Mouse (Mus musculus) thymus, postnatal 4 days (tissue): ENCODE measurements around the gene Gm20388.

Experiments used
- DNase-seq: peaks from one replicate; pipeline ENCODE4 v3.0.0; 2021

The Gm20388 gene

DNA sequence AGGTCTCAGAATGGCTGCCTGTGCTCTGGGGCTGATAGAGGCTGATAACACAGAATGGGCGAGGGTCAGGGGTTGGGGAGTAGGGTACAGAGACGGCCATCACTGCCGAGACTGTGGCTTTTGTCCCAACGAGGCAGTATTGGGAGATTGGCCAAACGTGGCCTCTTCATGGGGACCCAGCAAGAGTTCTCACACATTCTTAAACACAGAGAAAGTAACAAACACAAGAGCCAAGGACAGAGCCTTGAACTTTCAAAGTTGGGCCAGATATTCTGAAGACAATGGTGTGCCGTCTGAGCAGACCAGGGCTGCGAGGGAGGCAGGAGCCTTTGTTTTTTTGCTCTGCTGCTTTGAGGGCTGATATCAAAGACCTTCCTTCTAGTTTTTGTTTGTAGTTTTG is 2001.3 kb downstream of the Gm20388 start:
- DNase-seq = no peak

DNA sequence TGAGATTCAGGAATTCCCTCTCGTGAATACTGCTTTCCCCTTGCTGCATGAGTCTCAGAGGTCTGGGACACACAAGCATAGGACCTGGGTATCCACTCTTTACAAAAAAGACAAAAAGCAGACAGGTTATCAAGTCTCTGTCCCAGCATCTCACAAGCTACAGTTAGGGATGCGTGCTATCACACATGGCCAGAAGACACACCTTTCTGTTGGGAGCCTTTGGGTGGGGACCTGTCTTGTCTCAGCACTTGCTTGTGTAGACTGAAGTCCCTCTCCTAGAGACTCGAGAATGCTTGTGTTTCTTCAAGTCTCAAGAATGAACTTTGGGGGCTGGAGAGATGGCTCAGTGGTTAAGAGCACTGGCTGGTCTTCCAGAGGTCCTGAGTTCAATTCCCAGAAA is 2002.2 kb downstream of the Gm20388 start:
- DNase-seq = no peak

DNA sequence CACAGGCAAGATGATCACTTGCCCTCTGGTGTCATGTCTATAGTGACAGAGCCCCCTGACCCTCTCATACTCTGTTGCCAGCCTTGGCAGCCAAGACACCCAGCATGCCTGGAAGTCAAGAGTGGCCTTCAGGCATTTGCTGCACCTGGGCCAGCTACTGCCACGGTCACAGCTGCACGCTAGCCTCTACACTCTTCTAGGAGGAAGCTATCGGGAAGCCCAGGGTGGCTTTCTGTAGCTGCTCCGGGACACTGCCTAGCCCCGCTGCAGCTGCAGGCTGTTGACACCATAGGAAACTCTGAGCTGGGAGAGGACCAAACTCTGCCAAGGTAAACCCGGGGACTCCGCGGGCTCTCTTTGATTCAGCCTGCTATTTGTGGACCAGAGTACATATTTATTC is 2002.7 kb downstream of the Gm20388 start:
- no peak for DNase-seq

DNA sequence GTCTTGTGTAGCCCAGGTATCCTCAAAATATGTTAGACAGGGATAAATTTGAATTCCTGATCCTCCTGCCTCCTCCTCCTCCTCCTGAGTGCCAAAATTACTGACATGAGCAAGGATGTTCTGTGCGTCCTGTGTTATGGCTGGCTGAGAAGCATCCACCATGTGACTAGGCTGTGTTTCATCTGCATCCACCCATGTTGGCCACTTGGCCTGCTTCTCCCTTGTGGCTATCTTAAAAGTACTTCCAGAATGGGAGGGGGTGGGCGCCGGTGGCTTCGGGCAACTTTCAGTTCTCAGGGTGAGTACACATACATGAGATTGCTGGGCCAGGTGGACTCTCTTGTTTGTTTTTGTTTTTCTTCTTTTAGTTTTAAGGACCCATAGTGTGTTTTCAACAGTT is 2008.5 kb downstream of the Gm20388 start:
- DNase-seq = no peak

DNA sequence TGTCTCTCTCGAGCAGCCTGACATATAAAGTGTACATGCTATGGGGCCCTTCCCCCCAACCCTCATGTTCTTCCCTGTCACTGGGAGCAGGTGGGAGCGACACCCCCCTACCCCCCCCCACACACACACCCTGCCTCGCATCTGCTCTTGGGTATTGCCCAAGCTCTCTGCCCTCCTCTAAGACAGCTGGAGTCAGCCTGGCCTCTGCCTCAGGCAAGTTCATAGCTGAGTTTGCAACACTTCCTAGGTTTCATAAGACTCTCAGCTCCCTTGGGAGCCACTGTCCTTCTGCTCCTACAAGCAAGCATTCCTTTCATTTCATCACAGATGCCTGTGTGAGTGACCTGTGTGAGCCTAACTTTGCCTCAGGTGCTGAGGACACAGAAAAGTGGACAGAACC is 2009.1 kb downstream of the Gm20388 start:
- no peak for DNase-seq

DNA sequence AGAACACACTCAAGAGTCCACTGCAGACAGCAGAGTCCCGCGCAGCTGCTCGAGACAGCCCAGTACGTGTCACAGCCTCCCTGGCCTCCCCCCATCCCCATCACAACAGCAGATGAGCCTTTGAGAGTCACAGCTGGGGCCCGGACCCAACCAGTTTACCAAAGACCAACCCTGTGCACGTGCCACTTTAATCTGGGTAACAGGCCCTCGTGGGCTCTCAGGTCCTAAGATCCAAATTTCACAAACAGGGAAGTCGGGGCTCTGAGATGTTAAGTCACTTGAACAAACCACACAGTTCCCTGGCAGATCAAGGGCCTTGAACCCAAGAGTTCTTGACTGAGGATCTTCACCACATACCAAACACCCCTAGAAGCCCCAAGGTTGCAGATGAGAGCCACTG is 2010.9 kb downstream of the Gm20388 start:
- DNase-seq = no peak

DNA sequence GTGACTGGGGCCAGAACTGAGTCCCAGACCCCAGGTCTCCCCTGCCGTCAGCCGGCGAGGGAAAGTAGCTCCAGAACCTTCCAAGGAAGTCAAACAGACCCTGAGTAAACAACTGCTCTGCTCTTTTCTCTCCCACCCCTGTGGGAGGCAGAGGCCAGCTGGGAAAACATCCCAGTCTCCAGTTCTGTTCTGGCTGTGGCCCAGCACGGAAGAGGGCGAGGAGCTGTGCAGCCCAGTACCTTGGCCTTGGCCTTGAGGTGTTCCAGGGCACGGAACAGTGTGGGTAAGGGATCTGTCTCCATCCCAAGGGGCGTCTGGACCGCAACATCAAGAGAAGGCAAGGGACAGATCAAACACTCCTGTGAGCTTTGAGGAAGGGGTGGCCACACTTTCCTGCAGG is 2011.5 kb downstream of the Gm20388 start:
- DNase-seq = no peak

DNA sequence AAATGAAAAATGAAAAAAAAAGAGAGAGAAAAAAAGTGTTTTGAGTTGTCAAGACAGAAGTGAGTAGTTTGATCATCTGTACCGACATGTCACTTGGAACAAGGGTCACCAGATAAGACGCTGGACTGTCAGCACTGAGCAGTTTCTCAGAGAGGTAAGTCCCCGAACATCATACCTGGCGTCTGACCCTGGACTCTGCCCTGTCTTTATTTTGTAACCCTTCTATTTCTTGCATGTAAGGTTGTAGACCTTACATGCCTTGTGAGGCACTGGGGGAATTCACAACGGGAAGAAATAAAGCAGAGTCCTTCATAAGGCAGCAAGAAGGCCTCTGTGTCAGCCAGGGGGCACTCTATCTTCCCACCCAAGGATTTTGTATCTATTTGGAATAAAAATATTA is 2014.0 kb downstream of the Gm20388 start:
- no peak for DNase-seq

DNA sequence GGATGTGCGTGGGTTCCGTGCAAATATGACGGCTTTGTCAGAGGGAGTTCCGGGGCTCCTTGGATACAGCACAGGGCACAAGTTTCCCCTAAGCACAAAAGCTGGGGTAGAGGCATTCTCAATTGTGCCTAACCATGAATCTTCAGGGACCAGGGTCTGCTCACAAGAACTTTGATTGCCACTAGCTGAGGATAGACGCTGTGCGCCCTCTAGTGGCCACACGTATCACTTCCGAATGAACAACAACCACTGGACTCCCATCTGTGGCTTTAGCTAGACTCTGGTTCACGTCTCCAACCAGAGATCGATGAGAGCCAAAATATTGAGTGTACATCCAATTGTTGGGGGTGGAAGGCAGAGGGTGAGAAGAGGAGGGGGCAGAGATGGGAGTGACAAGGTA is 2015.0 kb downstream of the Gm20388 start:
- DNase-seq = peak; percentile 87

DNA sequence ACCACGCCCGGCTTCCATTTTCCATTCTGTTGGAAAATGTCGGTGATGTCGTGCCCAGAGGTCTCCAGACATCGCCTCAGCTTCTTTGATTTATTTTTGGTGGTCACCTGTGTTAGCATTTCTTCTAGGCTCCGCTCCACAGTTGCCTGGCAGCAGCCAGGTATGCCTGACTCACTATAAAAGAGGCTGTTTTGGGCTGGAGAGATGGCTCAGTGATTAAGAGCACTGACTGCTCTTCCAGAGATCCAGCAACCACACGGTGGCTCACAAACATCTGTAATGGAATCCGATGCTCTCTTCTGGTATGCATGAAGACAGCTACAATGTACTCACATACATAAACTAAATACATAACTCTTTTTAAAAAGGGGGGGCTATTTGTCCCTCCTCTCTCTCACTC is 2015.6 kb downstream of the Gm20388 start:
- no peak for DNase-seq

DNA sequence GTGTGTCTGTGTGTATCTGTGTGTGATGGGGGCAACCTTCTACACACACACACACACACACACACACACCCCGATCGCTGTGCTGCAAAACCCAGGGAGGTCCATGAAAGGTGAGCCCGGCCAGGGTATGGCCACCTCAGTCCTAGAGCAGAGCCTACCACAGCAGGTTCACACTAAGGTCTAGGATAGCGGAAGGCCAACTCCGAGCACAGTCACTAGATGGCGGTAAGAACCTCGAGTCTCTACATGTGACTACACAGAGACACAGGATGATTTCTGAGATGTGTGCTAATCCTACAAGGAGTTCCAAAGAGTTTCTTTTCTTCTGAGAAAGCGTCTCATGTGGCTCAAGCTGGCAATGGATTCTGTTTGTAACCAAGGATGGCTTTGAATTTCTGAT is 2016.7 kb downstream of the Gm20388 start:
- DNase-seq = peak; percentile 74

DNA sequence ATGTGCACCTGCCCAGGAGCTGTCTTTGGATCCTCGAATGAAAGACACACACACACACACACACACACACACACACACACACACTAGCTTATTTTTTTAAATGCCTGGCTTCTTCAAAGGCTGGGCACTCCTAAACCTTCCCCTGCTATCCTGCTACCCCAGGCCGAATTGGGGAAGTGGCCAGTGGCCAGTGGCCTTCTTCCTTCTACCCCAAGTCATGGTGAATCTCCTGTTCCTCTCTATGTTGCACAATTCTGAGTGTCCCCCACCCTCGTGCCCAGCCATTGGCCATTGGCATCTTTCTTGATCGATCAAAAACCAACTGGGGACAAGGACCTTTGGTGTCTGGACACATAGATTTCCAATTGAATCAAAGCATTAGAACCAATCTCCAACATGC is 2019.4 kb downstream of the Gm20388 start:
- DNase-seq = no peak

DNA sequence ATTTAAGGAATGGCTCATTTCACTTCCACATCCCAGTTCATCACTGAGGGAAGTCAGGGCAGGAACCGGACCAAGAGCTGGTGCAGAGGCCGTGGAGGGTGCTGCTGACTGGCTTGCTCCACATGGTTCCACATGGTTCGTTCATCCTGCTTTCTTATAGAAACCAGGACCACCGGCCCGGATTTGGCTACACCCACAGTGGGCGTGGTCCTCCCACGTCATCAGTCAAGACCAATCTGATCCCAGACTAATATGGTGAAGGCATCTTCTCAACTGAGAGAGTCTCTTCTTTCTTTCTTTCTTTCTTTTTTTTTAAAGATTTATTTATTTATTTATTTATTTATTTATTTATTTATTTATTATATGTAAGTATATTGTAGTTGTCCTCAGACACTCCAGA is 2020.9 kb downstream of the Gm20388 start:
- DNase-seq = no peak

DNA sequence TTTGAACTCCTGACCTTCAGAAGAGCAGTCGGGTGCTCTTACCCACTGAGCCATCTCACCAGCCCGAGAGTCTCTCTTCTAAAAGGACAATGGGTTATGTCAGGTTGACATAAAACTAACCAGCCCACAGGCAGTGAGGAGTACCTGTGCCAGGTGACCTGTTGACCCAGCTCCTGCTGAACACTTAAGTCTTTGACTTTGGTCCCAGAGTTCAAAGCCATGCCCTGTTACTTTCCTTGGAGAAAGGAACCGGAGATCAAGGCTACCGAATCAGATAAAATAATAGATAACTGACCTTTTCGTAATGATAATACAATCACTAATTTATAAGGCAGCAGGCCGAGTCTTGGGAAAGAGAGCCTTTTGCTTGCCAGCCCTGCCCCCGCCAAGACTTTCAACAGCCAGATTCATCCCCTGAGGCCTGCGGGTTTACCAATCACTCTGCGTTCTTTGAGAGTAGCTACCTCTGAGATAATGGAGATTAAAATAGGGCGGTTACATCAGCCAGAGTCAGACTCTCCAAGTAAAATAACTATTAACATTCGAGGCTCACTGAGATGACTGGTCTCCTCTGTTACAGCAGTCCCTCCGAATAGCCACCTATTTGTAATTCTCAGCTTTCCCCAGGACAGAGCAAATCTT is 2021.5 kb downstream of the Gm20388 start:
- DNase-seq = no peak

DNA sequence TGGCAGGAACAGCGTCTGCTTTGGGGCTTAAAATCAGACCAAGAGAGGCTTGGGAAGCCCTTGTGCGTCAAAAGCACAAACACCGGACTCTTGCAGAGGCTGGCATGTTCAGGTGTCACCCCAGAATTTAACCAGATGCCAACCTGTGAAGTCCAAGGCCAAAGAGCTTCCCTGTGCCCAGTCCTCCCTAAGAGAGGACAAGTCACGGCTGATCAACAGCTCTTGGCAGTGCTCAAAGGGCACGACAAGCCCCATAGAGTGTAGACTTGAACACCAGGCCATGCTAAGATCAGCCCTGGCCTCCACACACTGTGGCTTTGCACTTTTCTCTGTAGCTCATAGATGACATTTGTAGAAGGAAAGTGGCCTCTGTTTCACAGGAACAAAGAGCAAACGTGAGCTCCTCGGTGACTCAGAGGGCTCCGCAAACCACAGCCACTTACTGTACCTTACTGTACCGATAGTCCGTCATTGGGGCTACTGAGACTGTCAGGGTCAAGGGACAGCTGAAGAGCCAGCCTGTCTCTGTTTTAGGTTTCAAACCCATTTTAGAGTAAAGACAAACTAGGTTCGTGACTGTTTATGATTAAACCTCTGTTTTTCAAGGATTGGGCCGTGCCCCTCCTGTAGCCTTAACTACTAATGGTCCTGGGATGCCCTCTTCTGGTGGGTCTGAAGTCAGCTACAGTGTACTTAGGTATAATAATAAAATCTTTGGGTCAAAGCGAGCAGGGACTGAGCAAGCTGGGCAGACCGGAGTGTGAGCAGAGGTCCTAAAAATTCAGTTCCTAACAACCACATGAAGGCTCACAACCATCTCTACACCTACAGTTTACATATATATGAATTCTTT is 2022.3 kb downstream of the Gm20388 start:
- no peak for DNase-seq

DNA sequence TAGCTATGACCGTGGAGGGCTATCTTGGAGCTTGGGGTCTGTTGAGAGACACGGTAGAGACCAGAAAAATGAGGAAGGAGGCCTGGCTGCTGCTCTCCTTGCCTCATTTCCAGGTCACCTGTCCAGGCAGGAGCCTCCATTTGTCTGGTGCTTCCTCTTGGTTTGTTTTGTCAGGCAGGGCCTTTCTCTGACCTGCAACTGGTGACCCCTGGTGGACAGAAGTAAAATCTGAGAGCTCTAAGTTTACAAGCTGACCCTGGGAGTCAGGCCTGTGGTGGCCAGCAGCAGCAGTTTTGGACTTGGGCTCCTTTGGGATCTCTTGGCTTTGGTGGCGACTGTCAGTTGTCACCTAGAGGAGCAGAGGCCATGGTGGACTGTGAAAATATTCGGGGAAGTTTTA is 2023.9 kb downstream of the Gm20388 start:
- DNase-seq = peak; percentile 32

DNA sequence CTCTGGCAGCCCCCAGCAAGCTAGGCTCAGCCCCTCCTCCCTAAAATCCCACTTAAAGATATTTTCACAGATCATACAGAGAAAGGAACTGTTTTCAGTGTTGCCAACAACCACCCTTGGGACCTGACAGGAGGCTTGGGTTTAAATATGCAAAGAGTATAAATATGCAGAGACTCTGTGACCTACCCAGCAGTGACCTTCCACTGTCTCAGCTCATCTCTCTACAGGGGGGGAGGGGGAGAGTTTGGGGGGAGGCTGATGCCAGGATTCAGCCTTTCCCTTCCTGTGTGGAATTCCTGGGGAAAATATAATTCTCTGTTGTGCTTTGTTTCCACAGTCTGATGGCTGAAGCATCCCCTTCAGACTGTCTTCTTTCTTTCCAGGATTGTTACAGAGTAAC is 2024.3 kb downstream of the Gm20388 start:
- no peak for DNase-seq

DNA sequence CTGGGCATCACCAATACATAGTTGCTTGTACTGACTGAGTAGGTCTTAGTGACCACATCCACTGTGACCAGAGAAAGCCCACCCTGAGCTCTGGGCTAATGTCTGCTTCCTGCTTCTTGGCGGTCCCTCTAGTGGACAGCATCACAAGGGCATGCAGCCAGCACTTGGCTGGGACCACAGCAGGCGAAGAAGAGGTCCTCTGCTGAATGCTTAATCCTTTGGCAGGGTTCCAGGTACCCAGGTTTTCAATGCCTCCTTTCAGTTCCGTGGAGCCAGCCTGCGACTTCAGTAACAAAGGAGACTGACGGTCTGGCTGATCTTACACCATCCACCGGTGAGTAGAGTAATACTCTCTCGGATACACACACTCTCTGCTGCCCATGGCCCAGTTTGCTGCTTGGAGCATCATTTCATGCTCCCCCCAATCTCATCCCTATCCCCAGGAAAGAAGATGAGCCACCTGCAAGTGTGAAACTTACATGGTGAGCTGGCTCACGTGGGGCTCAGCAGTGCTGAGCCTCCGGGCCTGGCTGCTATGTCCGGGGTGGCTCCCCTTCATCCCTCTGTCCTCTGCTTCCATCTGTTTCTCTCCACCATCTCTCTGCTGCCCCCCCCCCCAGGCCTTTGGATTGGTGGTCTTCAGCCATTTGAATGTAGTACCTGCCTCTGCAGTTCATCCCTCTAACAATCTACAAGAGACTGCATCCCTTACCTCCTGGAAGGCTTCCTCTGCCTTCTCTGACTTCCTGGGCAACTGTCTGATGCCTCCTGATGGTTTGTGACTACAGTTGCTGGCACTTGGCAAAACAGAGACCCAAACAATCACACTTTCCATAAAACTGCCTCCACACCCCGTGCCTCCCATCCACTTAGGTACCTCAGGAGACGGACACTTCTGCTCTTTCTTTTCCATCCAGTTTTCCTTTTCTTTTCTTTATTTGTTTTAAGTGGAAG is 2025.0 kb downstream of the Gm20388 start:
- no peak for DNase-seq

DNA sequence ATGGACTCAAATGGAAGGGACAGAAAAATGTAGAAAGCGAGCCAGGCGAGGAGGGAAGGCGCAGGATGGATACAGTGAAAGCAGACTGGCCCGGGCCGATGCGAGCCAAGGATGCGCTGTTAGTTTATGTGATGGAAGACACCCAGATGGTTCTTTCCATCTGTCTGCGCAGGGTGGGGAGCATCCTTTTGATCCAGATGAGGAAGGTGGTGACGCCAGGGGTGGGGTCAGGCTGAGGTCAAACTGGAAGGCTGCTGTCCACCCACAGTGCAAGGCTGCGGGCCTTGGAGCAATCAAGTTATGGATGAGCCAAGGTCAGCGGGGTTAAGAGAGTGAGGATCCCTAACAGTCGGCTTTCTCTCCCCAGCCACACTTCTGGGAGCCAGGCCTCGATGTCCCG is 2025.8 kb downstream of the Gm20388 start:
- no peak for DNase-seq

DNA sequence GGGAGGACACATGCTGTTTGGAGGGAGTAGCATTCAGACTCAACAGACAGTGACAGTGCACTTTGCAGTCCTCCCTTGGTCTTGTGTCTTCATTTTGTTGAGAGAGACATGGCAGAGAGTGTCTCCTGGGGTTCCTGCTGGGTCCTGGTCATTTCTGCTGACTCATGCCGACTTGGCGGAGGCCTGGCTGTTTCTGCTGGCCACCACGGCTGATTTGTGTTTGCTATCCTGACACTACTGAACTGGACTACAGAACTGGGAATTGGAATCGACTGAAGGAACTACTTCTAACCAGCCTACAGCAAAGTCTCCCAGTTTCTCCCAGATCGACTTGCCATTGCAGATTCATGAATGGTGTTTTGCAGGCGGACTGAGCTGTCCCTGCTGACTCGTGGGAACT is 2028.1 kb downstream of the Gm20388 start:
- no peak for DNase-seq

DNA sequence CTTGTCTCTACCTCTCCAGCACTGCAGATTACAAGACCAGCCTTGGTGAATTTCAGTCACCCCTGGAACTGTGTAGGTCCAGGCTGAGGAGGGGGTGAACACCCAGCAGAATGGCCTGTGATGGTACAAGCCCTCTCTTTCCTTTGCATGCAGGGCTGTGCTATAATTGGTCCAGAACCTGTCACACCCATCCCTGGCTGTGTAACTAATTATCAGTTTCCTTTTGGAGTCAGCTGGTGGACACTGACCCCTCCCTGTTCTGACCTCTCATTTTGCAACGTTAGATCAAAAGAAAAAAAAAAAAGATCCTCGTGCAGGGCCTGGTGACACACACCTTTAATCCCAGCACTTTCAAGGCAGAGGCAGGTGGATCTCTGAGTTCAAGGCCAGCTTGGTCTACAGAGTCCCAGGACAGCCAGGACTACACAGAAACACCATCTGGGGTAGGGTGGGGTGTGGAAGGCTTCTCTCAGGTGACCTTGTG is 2032.5 kb downstream of the Gm20388 start:
- DNase-seq = no peak

DNA sequence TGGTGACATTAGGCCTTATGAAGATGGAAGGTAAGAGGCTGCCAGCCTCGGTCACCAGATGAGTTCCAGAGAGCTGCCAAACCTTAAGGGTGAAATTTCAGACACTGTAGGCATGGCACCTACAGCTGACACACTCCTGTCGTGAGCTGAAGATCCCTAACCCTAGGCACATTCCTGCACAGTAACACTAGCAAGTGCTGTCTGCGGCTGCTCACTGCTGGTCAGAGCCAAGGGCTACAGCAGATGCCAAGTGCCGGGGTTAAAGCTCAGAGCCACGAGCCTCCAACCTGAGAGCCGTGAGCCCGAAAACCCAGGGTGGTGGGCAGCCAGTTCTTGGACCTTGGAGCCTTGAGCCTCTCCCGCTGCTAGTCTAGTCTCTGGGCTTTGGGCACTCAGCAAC is 2033.1 kb downstream of the Gm20388 start:
- DNase-seq = no peak

DNA sequence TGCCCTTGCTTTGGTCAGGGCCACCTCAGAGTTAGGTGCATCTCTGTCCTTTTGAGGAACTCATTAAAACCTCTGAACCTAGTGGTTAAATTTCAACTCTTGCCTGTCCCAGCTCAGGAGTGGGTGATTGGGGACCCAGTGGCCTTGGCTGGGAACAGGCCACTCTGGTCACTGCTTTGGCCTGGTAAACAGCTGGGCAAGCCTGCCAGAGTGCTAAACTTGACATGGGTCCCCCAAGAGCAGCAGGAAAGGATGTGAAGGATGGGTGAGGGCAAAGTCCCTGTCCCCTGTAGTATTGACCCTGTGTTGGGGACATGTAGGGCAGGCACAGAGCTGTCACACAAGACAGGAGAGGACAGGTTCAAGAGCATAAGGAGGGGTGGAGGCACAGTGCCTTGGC is 2034.2 kb downstream of the Gm20388 start, which contains the start of gene Car5a:
Car5a (minus strand) TSS at position 74 of the 400 bp plus-strand sequence.
- DNase-seq = no peak
